Mouse (Mus musculus) brain, embryonic 14.5 days (tissue): Measurements from ENCODE around the gene Stx5a. TPM values are rescaled to one million over a fixed set of nuclear protein-coding genes. Genes with fewer than 3 reads are reported as not detected.

ENCODE experiments used
- DNase-seq: peaks from one replicate; pipeline ENCODE4 v3.0.0-alpha.2; 2011; ENCODE audit warnings: low read depth
- CTCF ChIP-seq: fragments of 200-500 bp; IDR thresholded peaks from 2 replicates; pipeline ENCODE4 v1.5.1; 2012; ENCODE audit warnings: inconsistent platforms, mild to moderate bottlenecking, moderate library complexity, borderline replicate concordance; ENCODE audit not compliant: insufficient read depth, insufficient read length; ENCODE audit errors: extremely low read depth
- POLR2A ChIP-seq: fragments of 200-500 bp; IDR thresholded peaks from 2 replicates; pipeline ENCODE4 v1.6.1; 2012; ENCODE audit warnings: mild to moderate bottlenecking, inconsistent platforms, borderline replicate concordance; ENCODE audit not compliant: poor library complexity, insufficient read depth, insufficient read length, severe bottlenecking; ENCODE audit errors: extremely low read depth
- polyA plus RNA-seq: library from polyadenylated mRNA; depleted of rRNA; stranded (reverse); fragments of >200 nt; gene quantifications from 2 replicates; pipeline ENCODE4 v1.2.3, GENCODE M21; 2012

Stx5a gene
- polyA plus RNA-seq, 1 experiment = 117 TPM

GRCm38 (mm10) chr19:8734334-8734733 lies 6.9 kb upstream of the Stx5a start:
- no peak for DNase-seq
- TF ChIP-seq POLR2A (no peak), CTCF (no peak)

GRCm38 (mm10) chr19:8735389-8736159 lies 5.6 kb upstream of the Stx5a start, which contains the start of gene Wdr74:
Wdr74 (plus strand) TSS chr19:8735827.
- TF ChIP-seq POLR2A (peak; percentile 74; the same call in 1 of the 2 replicates), CTCF (no peak)
- peak; percentile 97 for DNase-seq

- TF ChIP-seq CTCF (no peak), POLR2A (no peak)
- DNase-seq = no peak
Observed at GRCm38 (mm10) chr19:8736160-8736467, 5.1 kb upstream of the Stx5a start.

- no peak for DNase-seq
- TF ChIP-seq POLR2A = no peak
- no peak for TF ChIP-seq CTCF
Observed at GRCm38 (mm10) chr19:8738911-8739310, 2.3 kb upstream of the Stx5a start.

GRCm38 (mm10) chr19:8739646-8740045 lies 1.6 kb upstream of the Stx5a start:
- no peak for DNase-seq
- TF ChIP-seq POLR2A (no peak), CTCF (no peak)

- no peak for DNase-seq
- TF ChIP-seq CTCF (no peak), POLR2A (no peak)
Observed at GRCm38 (mm10) chr19:8740603-8741002, 610 bp upstream of the Stx5a start, which contains the start of gene 1700092M07Rik. 1700092M07Rik (plus strand) TSS chr19:8740718.

- TF ChIP-seq POLR2A = no peak
- no peak for TF ChIP-seq CTCF
- no peak for DNase-seq
Observed at GRCm38 (mm10) chr19:8742176-8742575, 963 bp downstream of the Stx5a start.

- no peak for DNase-seq
- TF ChIP-seq POLR2A (no peak), CTCF (no peak)
Observed at GRCm38 (mm10) chr19:8745382-8745781, 4.2 kb downstream of the Stx5a start.

- TF ChIP-seq CTCF = no peak
- TF ChIP-seq POLR2A = no peak
- no peak for DNase-seq
Observed at GRCm38 (mm10) chr19:8747368-8747767, 6.2 kb downstream of the Stx5a start.

- TF ChIP-seq CTCF (no peak), POLR2A (no peak)
Observed at GRCm38 (mm10) chr19:8755652-8756051, 14.4 kb downstream of the Stx5a start.

GRCm38 (mm10) chr19:8756635-8757387 lies 15.6 kb downstream of the Stx5a start, which contains the start of gene Nxf1:
Nxf1 (plus strand) TSS chr19:8757073.
- DNase-seq = peak; percentile 97
- TF ChIP-seq CTCF = no peak
- peak; percentile 75 for TF ChIP-seq POLR2A

More at GRCm38 (mm10) chr19:8755652-8756051, 14.4 kb downstream of the Stx5a start:
- DNase-seq = no peak
